Comparison of ENCODE assay signal across 8 mouse cellular contexts in the genomic region with DNA sequence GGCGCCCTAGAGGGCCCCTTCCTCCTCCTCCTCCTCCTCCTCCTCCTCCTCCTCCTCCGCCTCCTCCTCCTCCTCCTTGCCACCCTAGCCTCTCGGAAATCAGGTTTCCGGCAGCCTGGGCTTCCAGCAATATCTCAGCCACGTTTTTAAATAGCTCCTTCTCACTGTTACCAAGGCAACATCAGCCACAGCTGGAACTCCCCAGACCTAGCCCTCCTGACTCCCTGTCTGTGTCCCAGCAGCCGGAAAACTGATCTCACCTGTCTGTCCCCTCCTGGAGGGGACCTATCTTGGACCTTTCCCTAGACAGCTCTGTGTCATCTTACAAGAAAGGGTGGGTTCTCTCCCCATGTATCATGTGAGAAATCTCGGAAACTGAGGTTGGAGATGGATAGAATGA. TPM values are rescaled to one million over a fixed set of nuclear protein-coding genes. Genes with fewer than 3 reads are reported as not detected.
DNase-seq lines count a peak whose midpoint lies in the region; ATAC-seq and TF ChIP-seq lines count a peak whose summit lies in the region.

No protein-coding gene starts in this region.

- no peak for TF ChIP-seq CTCF in heart, adult 2 months (IDR thresholded peaks at IDR 0.05)

- DNase-seq in heart, adult 2 months = no peak
- no peak for DNase-seq in heart, adult 9 months (ENCODE audit: low spot score in 2 of 2)
- DNase-seq in limb, embryonic 10.5 days (ENCODE audit: low spot score) = no peak
- DNase-seq in spleen, adult 12 weeks (ENCODE audit: low spot score) = no peak

- H3K79me2 ChIP-seq in heart, adult 2 months (replicated peaks; ENCODE audit: control insufficient read depth, insufficient read depth, low read length) = no peaks in the 10 kb centered on the region

- H3K4me3 ChIP-seq in heart, adult 2 months = peak overlapping the region; percentile 99; the same call in 1 of the 2 replicates
- peak overlapping the region; percentile 62 for H3K4me3 ChIP-seq in megakaryocyte, embryonic 14.5 days (replicated peaks)
- H3K4me3 ChIP-seq in limb, embryonic 10.5 days = no peak overlapping the region
- peak overlapping the region; percentile 2; the same call in 1 of the 2 replicates for H3K4me3 ChIP-seq in stomach, embryonic 14.5 days (ENCODE audit: low read depth, low read length)

- H3K4me1 ChIP-seq in heart, adult 2 months (ENCODE audit: control insufficient read depth, insufficient read depth, low read length) = peaks cover 12% of the 10 kb centered on the region
- peaks cover 67% of the 10 kb centered on the region for H3K4me1 ChIP-seq in megakaryocyte, embryonic 14.5 days
- peaks cover 41% of the 10 kb centered on the region for H3K4me1 ChIP-seq in limb, embryonic 10.5 days
- H3K4me1 ChIP-seq in stomach, embryonic 14.5 days (ENCODE audit: control insufficient read depth, insufficient read depth, low read length) = peaks cover 13% of the 10 kb centered on the region

- 15% methylated on average over 4 of the region's 7 CpGs for WGBS in heart, adult 2 months
- 51% methylated on average over 4 of the region's 7 CpGs for WGBS in limb, embryonic 10.5 days
- 20% methylated on average over 4 of the region's 7 CpGs for WGBS in stomach, embryonic 14.5 days

- peaks cover 4% of the 10 kb centered on the region for H3K36me3 ChIP-seq in heart, adult 2 months (ENCODE audit: control insufficient read depth, insufficient read depth, low read length)
- peaks cover 37% of the 10 kb centered on the region for H3K36me3 ChIP-seq in megakaryocyte, embryonic 14.5 days (replicated peaks; ENCODE audit: low read length)
- peaks cover 31% of the 10 kb centered on the region for H3K36me3 ChIP-seq in limb, embryonic 10.5 days
- H3K36me3 ChIP-seq in stomach, embryonic 14.5 days (ENCODE audit: control insufficient read depth, insufficient read depth, low read length) = peaks cover 31% of the 10 kb centered on the region

- H3K9me3 ChIP-seq in megakaryocyte, embryonic 14.5 days = no peaks in the 10 kb centered on the region
- H3K9me3 ChIP-seq in limb, embryonic 10.5 days (replicated peaks) = no peaks in the 10 kb centered on the region
- H3K9me3 ChIP-seq in stomach, embryonic 14.5 days (ENCODE audit: control insufficient read depth, low read depth, low read length) = no peaks in the 10 kb centered on the region

- peak overlapping the region; percentile 97 for H3K27ac ChIP-seq in heart, adult 2 months
- H3K27ac ChIP-seq in limb, embryonic 10.5 days = 0 out of 2 replicates have a peak overlapping the region, but pooled peaks have one; percentile 32
- no peak overlapping the region for H3K27ac ChIP-seq in stomach, embryonic 14.5 days (ENCODE audit: low read length)

- no peak for TF ChIP-seq EP300 in heart, adult 2 months (IDR thresholded peaks at IDR 0.05; ENCODE audit: insufficient read depth, low read depth, low read length)

- intact Hi-C loops in heart, adult 2 months (cut with DNase I) = loop anchor here (2.0 kb wide), 1 partner anchor 33 kb away; no protein-coding TSS in a partner anchor

- H3K27me3 ChIP-seq in heart, adult 2 months (ENCODE audit: control insufficient read depth, insufficient read depth, low read length) = no peaks in the 10 kb centered on the region
- peaks cover 28% of the 10 kb centered on the region for H3K27me3 ChIP-seq in megakaryocyte, embryonic 14.5 days (replicated peaks)
- no peaks in the 10 kb centered on the region for H3K27me3 ChIP-seq in limb, embryonic 10.5 days (ENCODE audit: low read depth, poor library complexity, severe bottlenecking)
- no peaks in the 10 kb centered on the region for H3K27me3 ChIP-seq in stomach, embryonic 14.5 days (ENCODE audit: control insufficient read depth, insufficient read depth, low read length)

- peak overlapping the region; percentile 78 for H3K4me2 ChIP-seq in stomach, embryonic 14.5 days (replicated peaks; ENCODE audit: low read depth, low read length)

- ATAC-seq in megakaryocyte, adult 5-6 weeks (ENCODE audit: poor library complexity, severe bottlenecking) = no peak
- no peak for ATAC-seq in stomach, embryonic 14.5 days (ENCODE audit: insufficient number of reproducible peaks, insufficient read depth, low FRiP score, low read depth)
- no peak for ATAC-seq in megakaryocyte progenitor cell, adult 5-6 weeks (replicated peaks; ENCODE audit: poor library complexity)

- H3K9ac ChIP-seq in heart, adult 2 months (ENCODE audit: low read depth, low read length) = peak overlapping the region; percentile 5; the same call in 1 of the 2 replicates
- H3K9ac ChIP-seq in stomach, embryonic 14.5 days (replicated peaks; ENCODE audit: low read depth, low read length) = no peak overlapping the region

- no peak for TF ChIP-seq POLR2A in heart, adult 2 months (IDR thresholded peaks at IDR 0.05; ENCODE audit: insufficient read depth, low read depth, low read length)

RNA-seq across cellular contexts. Expression of a gene that starts 1.5 kb away (rescaled TPM):
- total RNA-seq in heart, adult 2 months (2021) = 10 to 100 TPM; 63.0 to 68.2 TPM
- 74.8 and 98.0 TPM in 2 replicates for polyA plus RNA-seq in heart, adult 2 months (2012; rRNA removed)
- polyA plus RNA-seq in megakaryocyte, embryonic 14.5 days (2012; ENCODE audit: insufficient read depth, low replicate concordance) = 20.3 and 31.4 TPM in 2 replicates
- 31.8 and 39.6 TPM in 2 replicates for total RNA-seq in megakaryocyte, adult 5-6 weeks (2015)
- total RNA-seq in megakaryocyte, adult 5-6 weeks (2017) = 57.6 and 68.3 TPM in 2 replicates
- polyA plus RNA-seq in limb, embryonic 10.5 days (2016; fragmentation: Nextera tagmentation; extraction: Ambion mirVana) = 41.3 and 53.9 TPM in 2 replicates
- polyA plus RNA-seq in stomach, embryonic 14.5 days (2014; fragmentation: Nextera tagmentation; extraction: Ambion mirVana) = 102 and 107 TPM in 2 replicates
- 10.2 and 15.2 TPM in 2 replicates for total RNA-seq in megakaryocyte progenitor cell, adult 5-6 weeks (2015)
- 16.6 and 24.3 TPM in 2 replicates for total RNA-seq in megakaryocyte progenitor cell, adult 5-6 weeks (2017)

RNA-seq across cellular contexts. Expression of a gene that starts 15.5 kb away (rescaled TPM):
- total RNA-seq in heart, adult 2 months (2021) = 1 to 10 TPM; 5.0 to 5.7 TPM
- polyA plus RNA-seq in heart, adult 2 months (2012; rRNA removed) = 10.2 and 10.3 TPM in 2 replicates
- 13.9 and 21.9 TPM in 2 replicates for polyA plus RNA-seq in megakaryocyte, embryonic 14.5 days (2012; ENCODE audit: insufficient read depth, low replicate concordance)
- total RNA-seq in megakaryocyte, adult 5-6 weeks (2015) = 10.6 and 12.0 TPM in 2 replicates
- total RNA-seq in megakaryocyte, adult 5-6 weeks (2017) = 5.5 and 10.3 TPM in 2 replicates
- polyA plus RNA-seq in limb, embryonic 10.5 days (2016; fragmentation: Nextera tagmentation; extraction: Ambion mirVana) = 19.1 and 19.5 TPM in 2 replicates
- 14.7 and 18.0 TPM in 2 replicates for polyA plus RNA-seq in stomach, embryonic 14.5 days (2014; fragmentation: Nextera tagmentation; extraction: Ambion mirVana)
- total RNA-seq in megakaryocyte progenitor cell, adult 5-6 weeks (2015) = 12.7 and 13.4 TPM in 2 replicates
- 4.1 and 9.7 TPM in 2 replicates for total RNA-seq in megakaryocyte progenitor cell, adult 5-6 weeks (2017)

RNA-seq across cellular contexts. Expression of a gene that starts 35.4 kb away (rescaled TPM):
- 10 to 100 TPM; 11.0 to 14.4 TPM for total RNA-seq in heart, adult 2 months (2021)
- 9.9 and 12.8 TPM in 2 replicates for polyA plus RNA-seq in heart, adult 2 months (2012; rRNA removed)
- 10.2 and 16.6 TPM in 2 replicates for polyA plus RNA-seq in megakaryocyte, embryonic 14.5 days (2012; ENCODE audit: insufficient read depth, low replicate concordance)
- 47.0 and 47.6 TPM in 2 replicates for total RNA-seq in megakaryocyte, adult 5-6 weeks (2015)
- 54.7 and 64.4 TPM in 2 replicates for total RNA-seq in megakaryocyte, adult 5-6 weeks (2017)
- polyA plus RNA-seq in limb, embryonic 10.5 days (2016; fragmentation: Nextera tagmentation; extraction: Ambion mirVana) = 26.1 and 28.0 TPM in 2 replicates
- polyA plus RNA-seq in stomach, embryonic 14.5 days (2014; fragmentation: Nextera tagmentation; extraction: Ambion mirVana) = 20.1 and 21.1 TPM in 2 replicates
- total RNA-seq in megakaryocyte progenitor cell, adult 5-6 weeks (2015) = 33.9 and 34.7 TPM in 2 replicates
- total RNA-seq in megakaryocyte progenitor cell, adult 5-6 weeks (2017) = 36.6 and 39.0 TPM in 2 replicates

RNA-seq across cellular contexts. Expression of a gene that starts 35.4 kb away (rescaled TPM):
- 10 to 100 TPM; 23.5 to 24.2 TPM for total RNA-seq in heart, adult 2 months (2021)
- 16.1 and 16.2 TPM in 2 replicates for polyA plus RNA-seq in heart, adult 2 months (2012; rRNA removed)
- polyA plus RNA-seq in megakaryocyte, embryonic 14.5 days (2012; ENCODE audit: insufficient read depth, low replicate concordance) = 34.8 and 158 TPM in 2 replicates
- total RNA-seq in megakaryocyte, adult 5-6 weeks (2015) = 20.1 and 23.6 TPM in 2 replicates
- 14.1 and 15.9 TPM in 2 replicates for total RNA-seq in megakaryocyte, adult 5-6 weeks (2017)
- polyA plus RNA-seq in limb, embryonic 10.5 days (2016; fragmentation: Nextera tagmentation; extraction: Ambion mirVana) = 47.2 and 53.4 TPM in 2 replicates
- polyA plus RNA-seq in stomach, embryonic 14.5 days (2014; fragmentation: Nextera tagmentation; extraction: Ambion mirVana) = 52.6 and 54.8 TPM in 2 replicates
- total RNA-seq in megakaryocyte progenitor cell, adult 5-6 weeks (2015) = 23.0 and 24.5 TPM in 2 replicates
- total RNA-seq in megakaryocyte progenitor cell, adult 5-6 weeks (2017) = 11.9 and 13.9 TPM in 2 replicates

RNA-seq across cellular contexts. Expression of a gene that starts 35.6 kb away (rescaled TPM):
- 10 to 100 TPM; 66.4 to 66.9 TPM for total RNA-seq in heart, adult 2 months (2021)
- 26.6 and 34.2 TPM in 2 replicates for polyA plus RNA-seq in heart, adult 2 months (2012; rRNA removed)
- 689 and 1,078 TPM in 2 replicates for polyA plus RNA-seq in megakaryocyte, embryonic 14.5 days (2012; ENCODE audit: insufficient read depth, low replicate concordance)
- total RNA-seq in megakaryocyte, adult 5-6 weeks (2015) = 255 and 284 TPM in 2 replicates
- 427 and 451 TPM in 2 replicates for total RNA-seq in megakaryocyte, adult 5-6 weeks (2017)
- 383 and 393 TPM in 2 replicates for polyA plus RNA-seq in limb, embryonic 10.5 days (2016; fragmentation: Nextera tagmentation; extraction: Ambion mirVana)
- polyA plus RNA-seq in stomach, embryonic 14.5 days (2014; fragmentation: Nextera tagmentation; extraction: Ambion mirVana) = 222 and 230 TPM in 2 replicates
- total RNA-seq in megakaryocyte progenitor cell, adult 5-6 weeks (2015) = 171 and 208 TPM in 2 replicates
- 306 and 331 TPM in 2 replicates for total RNA-seq in megakaryocyte progenitor cell, adult 5-6 weeks (2017)
